Mouse (Mus musculus): ENCODE data around the gene Sult6b2.

The Sult6b2 gene

GRCm38 (mm10) chr6:142743193-142743592 lies 61.1 kb downstream of the Sult6b2 start:
- DNase-seq (ENCODE audit: extremely low read depth, low read depth, low spot score) = no peak

GRCm38 (mm10) chr6:142741763-142742162 lies 62.5 kb downstream of the Sult6b2 start:
- no peak for DNase-seq (ENCODE audit: extremely low read depth, low read depth, low spot score)

GRCm38 (mm10) chr6:142738637-142739036 lies 65.7 kb downstream of the Sult6b2 start:
- DNase-seq (ENCODE audit: extremely low read depth, low read depth, low spot score) = no peak

GRCm38 (mm10) chr6:142738225-142738624 lies 66.1 kb downstream of the Sult6b2 start:
- DNase-seq (ENCODE audit: extremely low read depth, low read depth, low spot score) = no peak

- DNase-seq (ENCODE audit: extremely low read depth, low read depth, low spot score) = no peak
Observed at GRCm38 (mm10) chr6:142735302-142736005, 68.8 kb downstream of the Sult6b2 start.

Measured in fat pad, adult 2 months (tissue).